Mouse (Mus musculus): Measurements from ENCODE around the gene Gcgr. TPM values are rescaled to one million over a fixed set of nuclear protein-coding genes. Genes with fewer than 3 reads are reported as not detected.

The Gcgr gene
- total and polyA plus RNA-seq, 3 experiments = not detected

DNA sequence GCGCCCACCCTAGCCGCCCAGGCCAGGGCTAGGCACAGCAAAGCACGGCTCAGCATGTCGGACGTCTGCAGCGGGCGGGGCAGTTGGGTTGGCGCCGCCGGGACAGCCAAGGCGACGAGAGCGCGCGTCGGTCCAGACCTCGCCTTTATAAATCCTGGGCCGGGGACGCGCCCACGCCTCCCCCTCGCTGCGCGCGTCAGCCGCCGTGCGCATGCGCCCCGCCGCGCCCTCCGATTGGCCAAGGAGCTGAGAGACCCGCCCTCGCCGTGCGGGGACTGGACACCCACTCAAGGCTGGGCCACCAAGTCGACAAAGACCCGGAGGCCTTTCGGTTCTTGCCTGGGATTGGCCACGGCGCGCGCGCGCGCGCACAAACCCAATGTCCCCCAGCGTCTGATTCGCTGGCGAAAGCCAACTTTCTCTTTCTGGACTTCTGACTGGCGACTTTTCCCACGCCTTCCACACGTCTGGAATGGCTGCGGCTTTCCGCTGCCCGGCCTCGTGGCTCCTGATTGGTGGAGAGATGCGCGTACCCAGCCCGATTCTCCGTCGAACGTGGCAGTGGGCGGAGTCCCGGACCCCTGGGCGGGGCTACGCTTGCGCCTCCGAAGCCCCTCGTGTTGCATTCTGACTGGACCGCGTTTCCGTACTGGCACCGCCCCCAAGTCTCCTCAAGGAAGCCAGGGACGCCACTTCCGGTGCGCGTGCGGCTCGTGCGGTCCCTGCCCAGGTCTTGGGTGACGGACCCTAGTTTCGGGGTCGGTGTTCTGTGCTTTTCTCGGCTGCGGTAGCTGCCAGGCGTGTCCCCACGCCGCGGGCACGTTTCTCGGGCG is 42.5 kb downstream of the Gcgr start, which contains the start of gene P4hb (continued):
- TF ChIP-seq POLR2AphosphoS5 (IDR thresholded peaks at IDR 0.05; ENCODE audit: borderline replicate concordance, low read depth, low read length) (peak; percentile 76), GABPA (IDR thresholded peaks at IDR 0.05; ENCODE audit: low read depth, low read length) (no peak), MEF2A (IDR thresholded peaks at IDR 0.05; ENCODE audit: extremely low read depth, insufficient replicate concordance, low read depth, low read length, poor library complexity, severe bottlenecking) (peak; percentile 17; the same call in 1 of the 2 replicates), ZKSCAN1 (IDR thresholded peaks at IDR 0.05; ENCODE audit: low read depth, low read length) (no peak), USF2 (IDR thresholded peaks at IDR 0.05; ENCODE audit: borderline replicate concordance in 1 of 2, insufficient read depth in 1 of 2, low read depth in 1 of 2, low read length in 2 of 2) (no peak), BHLHE40 (IDR thresholded peaks at IDR 0.05; ENCODE audit: borderline replicate concordance, low read depth, low read length) (peak; percentile 84; the same call in 1 of the 2 replicates), CTCF (IDR thresholded peaks at IDR 0.05 in 2 of 3, conservative IDR thresholded peaks at IDR 0.05 in 1 of 3; ENCODE audit: control insufficient read depth in 1 of 3, insufficient read depth in 1 of 3, low read depth in 2 of 3, low read length in 3 of 3, poor library complexity in 1 of 3, severe bottlenecking in 1 of 3) (no peak; a peak in 1 of 6 replicates), CHD2 (IDR thresholded peaks at IDR 0.05; ENCODE audit: low read length) (peak; percentile 61), MYC (IDR thresholded peaks at IDR 0.05; ENCODE audit: low read depth, low read length) (peak; percentile 94), TAL1 (IDR thresholded peaks at IDR 0.05; ENCODE audit: low read length) (no peak), MAFK (IDR thresholded peaks at IDR 0.05; ENCODE audit: borderline replicate concordance, low read depth, low read length) (no peak), ZMIZ1 (IDR thresholded peaks at IDR 0.05; ENCODE audit: low read depth, low read length) (peak; percentile 99), EP300 (IDR thresholded peaks at IDR 0.05; ENCODE audit: low read depth in 1 of 2, low read length in 2 of 2) (0 out of 4 replicates have a peak, but pooled peaks of 1 of the 2 experiments have one; percentile 12), E2F4 (IDR thresholded peaks at IDR 0.05; ENCODE audit: borderline replicate concordance, low read depth, low read length) (peak; percentile 89; the same call in 1 of the 2 replicates), KAT2A (conservative IDR thresholded peaks at IDR 0.05; ENCODE audit: low read depth, low read length) (peak; percentile 37; the same call in 1 of the 2 replicates), SIN3A (IDR thresholded peaks at IDR 0.05; ENCODE audit: low read length) (peak; percentile 89), TCF12 (IDR thresholded peaks at IDR 0.05; ENCODE audit: low read depth, low read length) (peak; percentile 69), RAD21 (IDR thresholded peaks at IDR 0.05; ENCODE audit: low read depth, low read length) (no peak), ZC3H11A (IDR thresholded peaks at IDR 0.05; ENCODE audit: low read depth, low read length) (no peak), MXI1 (IDR thresholded peaks at IDR 0.05; ENCODE audit: low read depth, low read length) (peak; percentile 96), MAX (IDR thresholded peaks at IDR 0.05; ENCODE audit: low read length) (peak; percentile 92)

Data from MEL (cell line).